Mouse (Mus musculus) erythroblast, adult 5-6 weeks (primary cell): ENCODE data around the gene Glis1. TPM values are rescaled to one million over a fixed set of nuclear protein-coding genes. Genes with fewer than 3 reads are reported as not detected.

Source experiments
- ATAC-seq: replicated peaks from 2 replicates; pipeline ENCODE4 v1.8.0; 2016; ENCODE audit warnings: moderate number of reproducible peaks, mild to moderate bottlenecking, moderate TSS enrichment, inconsistent platforms; ENCODE audit not compliant: poor library complexity, low FRiP score, severe bottlenecking
- total RNA-seq, 2 experiments: library from RNA; stranded (forward) in 1 of 2; stranded (reverse) in 1 of 2; fragments of 150-400 nt in 1 of 2; fragments of 200-764, 138-1000 nt in 1 of 2; gene quantifications; 2 replicates each; pipeline versions ENCODE4 v1.2.3 to v1.2.4; 2015 to 2017; ENCODE audit warnings: low replicate concordance in 2 of 2

The Glis1 gene
- total RNA-seq, 2 experiments from 2014 or later, result not detected

DNA sequence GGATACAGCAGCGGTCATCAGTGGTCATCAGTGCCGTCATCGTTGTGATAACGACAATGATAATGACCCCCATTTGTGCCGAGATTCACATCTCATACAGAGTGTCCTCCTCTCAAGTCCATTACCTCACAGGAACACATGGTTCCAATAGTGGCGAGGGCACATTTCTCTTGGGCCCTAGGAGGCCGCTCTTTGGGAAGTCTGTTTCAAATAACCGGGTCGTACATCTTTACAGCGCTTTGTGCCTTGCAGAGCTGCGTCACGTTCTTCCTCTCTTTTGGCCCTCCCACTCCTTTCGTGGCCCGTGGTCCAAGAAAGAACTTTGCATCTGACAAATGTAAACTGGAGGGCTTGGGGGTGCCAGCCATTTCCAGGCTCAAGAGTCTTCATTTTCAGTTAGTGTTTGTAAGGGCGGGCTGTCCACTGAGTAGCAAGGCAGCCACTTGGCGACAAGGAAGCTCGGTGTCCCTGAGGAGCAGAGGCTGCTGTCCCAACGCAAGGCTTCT, 63.1 kb downstream of the Glis1 start:
- ATAC-seq, result no peak

- no peak for ATAC-seq
Measured at GRCm38 (mm10) chr4:107502601-107503051, 68.2 kb downstream of the Glis1 start.

DNA sequence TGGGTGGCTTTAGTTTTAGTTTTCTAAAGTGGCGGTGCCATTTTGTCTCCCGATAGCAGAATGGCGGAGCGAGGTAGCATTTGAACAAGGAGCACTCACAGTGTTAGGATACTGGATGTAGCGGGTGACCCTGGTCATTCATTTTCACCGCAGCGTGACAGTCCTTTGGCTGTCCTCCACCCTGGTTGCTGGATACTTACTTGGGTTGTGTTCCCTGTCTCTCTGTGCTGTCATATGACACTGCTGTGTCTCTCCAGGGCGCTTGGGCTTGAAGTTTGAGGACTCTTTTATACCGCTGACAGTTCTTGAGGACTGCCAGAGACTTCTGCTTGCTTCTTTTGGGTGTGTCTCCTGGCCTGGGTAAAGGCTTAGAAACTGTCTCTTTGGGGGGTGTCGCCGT, 80.6 kb downstream of the Glis1 start:
- ATAC-seq, result no peak

DNA sequence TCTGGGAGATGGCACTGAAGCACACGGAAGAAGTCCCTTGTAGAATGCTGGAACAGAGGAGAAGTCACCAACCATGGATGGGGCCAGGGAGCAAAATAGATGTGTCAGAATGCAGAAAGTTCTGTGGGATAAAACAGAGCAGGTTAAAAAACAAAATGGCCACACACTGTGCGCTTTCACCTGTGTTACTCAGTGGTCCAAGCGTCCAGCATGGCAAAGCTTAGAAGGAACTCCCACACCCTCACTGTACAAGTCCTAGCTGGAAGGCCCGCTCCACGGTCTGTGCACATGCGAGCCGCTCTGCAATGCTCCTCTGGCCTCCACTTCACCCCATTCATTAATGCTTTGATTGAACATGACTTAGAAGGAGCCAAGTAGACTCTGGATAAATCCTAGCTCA, 81.2 kb downstream of the Glis1 start:
- ATAC-seq, result no peak

DNA sequence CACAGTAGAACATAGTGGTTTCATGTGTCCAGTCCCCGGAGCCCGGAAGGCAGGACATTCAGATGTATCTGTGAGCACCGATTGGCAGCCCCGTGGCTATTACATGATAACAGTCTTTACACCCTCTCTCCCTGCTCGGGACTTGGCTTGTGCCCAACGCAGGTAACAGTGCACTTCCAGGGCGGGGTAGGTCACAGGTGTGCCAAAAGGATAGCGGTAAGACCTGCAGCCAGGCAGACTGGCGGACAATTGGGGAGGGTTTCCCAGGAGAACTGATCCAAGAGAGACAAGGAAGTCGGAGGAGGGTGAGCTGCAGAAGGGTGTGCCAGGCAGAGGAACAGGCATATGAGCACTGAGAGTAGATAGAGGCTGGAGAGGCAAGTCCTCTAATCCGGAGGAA, 84.4 kb downstream of the Glis1 start:
- no peak for ATAC-seq

DNA sequence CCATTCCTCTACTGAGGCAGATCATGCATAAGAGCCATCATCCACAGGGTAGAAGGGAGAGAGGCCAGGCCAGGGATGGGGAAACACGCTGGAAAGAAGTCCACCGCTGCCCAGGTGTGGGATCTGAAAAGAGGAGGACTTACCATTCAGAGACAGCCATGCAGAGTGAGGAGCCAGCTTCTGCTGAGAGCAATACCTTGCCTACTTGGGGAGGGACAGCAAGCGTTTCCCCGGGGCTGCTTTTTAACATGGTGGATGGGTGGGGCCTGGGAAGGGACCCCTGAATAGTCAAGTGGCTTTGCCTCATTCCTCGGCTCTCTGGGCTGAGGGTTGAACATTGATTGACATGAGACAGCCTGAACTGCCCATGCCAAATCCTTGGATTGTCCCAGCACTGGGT, 85.7 kb downstream of the Glis1 start:
- ATAC-seq, result no peak

GRCm38 (mm10) chr4:107520816-107521215, 86.4 kb downstream of the Glis1 start:
- ATAC-seq, result no peak

GRCm38 (mm10) chr4:107523607-107524151, 89.3 kb downstream of the Glis1 start:
- no peak for ATAC-seq

DNA sequence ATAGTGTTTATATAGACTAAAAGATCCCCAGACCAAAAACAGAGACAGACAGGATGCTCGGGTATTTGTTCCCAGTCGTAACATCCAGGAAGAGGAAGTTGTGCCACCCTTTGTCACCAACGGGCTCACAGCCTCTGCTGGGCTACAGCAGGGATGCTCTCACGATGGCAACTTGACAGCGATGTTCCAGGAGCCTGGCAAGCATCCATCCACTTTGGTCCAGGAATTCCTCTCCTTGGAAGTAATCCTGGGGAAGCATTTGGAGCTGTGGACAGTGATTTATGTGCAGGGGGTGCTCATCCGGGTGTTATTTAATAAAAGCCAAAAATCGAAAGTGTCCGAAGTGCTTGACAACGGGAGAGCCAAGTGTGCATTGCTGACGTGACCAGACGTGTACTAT, 100.7 kb downstream of the Glis1 start:
- ATAC-seq, result no peak

GRCm38 (mm10) chr4:107538116-107538515, 103.7 kb downstream of the Glis1 start:
- ATAC-seq, result no peak

DNA sequence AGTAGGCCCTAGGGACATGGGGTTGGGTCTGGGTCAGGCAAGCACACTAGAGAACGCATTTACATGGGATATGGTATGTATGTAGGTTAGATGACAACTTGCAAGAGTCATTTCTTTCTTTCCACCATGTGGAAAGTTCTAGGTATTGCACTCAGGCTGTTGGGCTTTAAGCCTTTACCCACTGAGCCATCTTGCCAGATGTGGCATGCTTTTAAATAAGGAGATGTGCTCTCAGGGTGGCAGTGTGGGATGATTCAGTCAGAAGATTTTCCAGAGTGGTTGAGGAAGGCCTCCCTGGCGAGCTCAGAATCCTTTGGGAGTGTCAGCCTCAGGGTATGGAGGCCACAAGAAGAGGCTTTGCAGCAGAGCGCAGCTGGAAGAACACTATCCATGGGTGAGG, 104.2 kb downstream of the Glis1 start:
- ATAC-seq, result no peak

GRCm38 (mm10) chr4:107539021-107539420, 104.6 kb downstream of the Glis1 start:
- ATAC-seq, result no peak

DNA sequence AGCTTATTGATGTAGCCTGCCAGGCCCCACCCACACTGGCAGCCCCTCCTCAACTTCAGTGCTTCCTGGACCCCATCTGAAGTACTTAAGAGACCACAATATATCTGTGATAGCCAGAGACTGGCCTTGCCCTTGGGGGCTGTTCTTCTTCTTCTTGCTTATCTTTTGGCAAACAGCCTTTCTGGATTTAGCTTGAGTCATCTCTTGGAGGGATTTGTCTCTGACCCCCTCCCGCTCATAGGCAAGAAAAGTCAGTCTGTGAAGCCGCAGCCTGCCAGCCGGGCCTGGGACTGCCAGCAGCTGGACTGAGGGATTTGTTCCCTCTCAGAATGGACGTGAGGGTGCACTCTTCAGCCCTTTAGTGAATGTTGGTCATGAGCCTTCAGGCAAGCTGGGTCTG, 107.4 kb downstream of the Glis1 start:
- ATAC-seq, result no peak

- no peak for ATAC-seq
Measured at GRCm38 (mm10) chr4:107544843-107545242, 110.5 kb downstream of the Glis1 start.

DNA sequence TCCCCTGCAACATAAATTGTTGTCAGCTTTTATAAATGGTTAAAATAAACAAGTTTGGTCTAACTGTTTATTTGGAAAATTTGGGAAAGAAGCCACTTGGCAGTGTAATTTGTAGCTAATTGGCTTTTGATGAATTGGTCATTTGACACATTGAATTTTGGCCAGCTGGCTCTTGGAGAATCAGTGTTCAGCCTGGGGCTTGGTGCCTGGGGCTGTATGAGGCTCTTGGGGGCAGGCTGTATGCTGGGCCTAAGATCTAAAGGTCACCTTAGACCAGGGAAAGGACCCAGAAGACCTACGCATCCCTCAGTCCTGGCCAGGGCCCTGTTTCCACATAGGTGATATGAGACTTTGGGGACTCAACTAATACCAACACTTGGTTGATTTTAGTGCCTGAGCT, 111.3 kb downstream of the Glis1 start:
- no peak for ATAC-seq

DNA sequence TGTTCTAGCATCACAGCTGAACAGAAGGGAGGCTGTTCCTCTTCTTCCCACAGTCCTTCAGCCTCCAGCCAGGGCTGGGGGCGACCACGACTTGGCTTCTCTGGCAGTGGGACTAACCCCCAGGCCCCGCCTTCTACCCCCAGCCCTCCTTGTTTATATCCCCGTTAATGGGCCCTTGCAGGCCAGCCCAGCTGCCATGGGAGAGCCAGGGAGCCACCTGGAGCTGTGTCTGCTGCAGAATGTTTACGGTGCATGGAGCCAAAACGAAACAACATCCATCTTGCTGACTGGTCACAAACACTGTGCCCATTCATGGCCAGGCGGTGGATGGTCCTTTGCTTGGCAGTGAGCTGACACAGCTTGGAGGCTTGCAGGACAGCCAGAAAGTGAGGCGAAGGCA, 112.1 kb downstream of the Glis1 start:
- no peak for ATAC-seq

DNA sequence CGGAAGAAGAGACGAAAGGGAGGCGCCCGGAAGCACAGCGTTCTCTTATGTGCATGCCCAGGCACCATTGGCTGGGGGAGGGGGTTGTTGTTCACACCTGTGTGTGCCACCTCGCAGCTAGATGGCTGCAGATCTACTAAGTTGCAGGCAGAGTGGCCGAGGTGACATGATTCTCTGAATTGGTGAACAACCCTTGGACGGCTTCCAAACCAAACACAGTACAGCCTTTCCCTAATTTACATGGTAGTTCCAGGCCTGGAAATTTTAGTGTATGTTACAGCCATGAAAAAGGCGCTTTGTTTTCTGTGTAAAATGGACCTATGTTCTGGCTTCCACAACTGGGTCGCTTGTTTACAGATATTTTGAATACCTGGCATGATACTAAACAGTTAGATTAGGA, 115.7 kb downstream of the Glis1 start:
- no peak for ATAC-seq

- ATAC-seq, result no peak
Measured at GRCm38 (mm10) chr4:107550546-107550945, 116.2 kb downstream of the Glis1 start.

DNA sequence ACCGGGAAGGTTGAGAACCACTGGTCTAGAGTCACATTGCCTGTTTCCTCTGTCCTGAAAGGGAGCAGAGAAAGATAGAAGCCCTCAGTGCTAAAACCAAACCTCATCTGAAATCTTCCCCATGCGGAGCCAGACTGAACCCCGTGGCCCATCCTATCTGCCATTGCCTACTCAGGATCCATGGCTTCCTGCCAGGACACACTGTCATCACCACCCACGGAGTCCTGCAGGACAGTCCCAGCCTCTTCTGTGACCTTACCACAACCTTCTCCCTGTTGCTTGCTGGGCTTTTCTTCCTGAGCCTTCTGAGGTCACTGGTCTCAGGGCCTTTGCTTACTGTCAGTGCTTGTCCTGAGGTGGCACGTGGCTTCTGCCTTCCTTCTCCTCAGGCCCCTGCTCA, 118.3 kb downstream of the Glis1 start:
- ATAC-seq, result no peak

DNA sequence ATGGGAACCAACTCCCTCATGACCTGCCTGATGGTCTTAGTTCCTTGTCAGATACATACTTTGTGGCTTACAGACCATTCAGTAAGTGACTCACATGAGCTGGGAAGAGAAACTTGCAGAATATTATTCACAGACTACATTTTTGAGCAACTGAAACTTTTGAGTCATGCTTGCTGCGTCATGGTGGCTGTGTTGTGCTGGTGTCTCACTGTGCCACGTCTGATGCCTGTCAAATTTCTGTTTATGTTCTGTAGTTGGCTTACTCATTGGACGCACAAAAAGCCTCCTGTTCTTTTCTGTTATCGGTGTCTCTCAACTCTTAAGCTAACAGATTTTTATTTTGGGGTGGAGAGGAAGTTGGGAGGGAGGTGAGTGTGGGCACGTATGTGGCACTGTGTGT, 119.4 kb downstream of the Glis1 start:
- ATAC-seq, result no peak

- no peak for ATAC-seq
Measured at GRCm38 (mm10) chr4:107558801-107559200, 124.4 kb downstream of the Glis1 start.

- ATAC-seq, result no peak
Measured at GRCm38 (mm10) chr4:107561056-107561455, 126.7 kb downstream of the Glis1 start.
